Mouse (Mus musculus): ENCODE measurements around the gene Eif5.
"Not testable (repeated sequence)": the region's sequence is repeated elsewhere in the genome, so short reads cannot be mapped to it uniquely, and the experiment has no call there.

The Eif5 gene

GRCm38 (mm10) chr12:111524469-111524868 is 13.3 kb upstream of the Eif5 start:
- no peak for DNase-seq (ENCODE audit: extremely low read depth, low read depth, low spot score)

DNA sequence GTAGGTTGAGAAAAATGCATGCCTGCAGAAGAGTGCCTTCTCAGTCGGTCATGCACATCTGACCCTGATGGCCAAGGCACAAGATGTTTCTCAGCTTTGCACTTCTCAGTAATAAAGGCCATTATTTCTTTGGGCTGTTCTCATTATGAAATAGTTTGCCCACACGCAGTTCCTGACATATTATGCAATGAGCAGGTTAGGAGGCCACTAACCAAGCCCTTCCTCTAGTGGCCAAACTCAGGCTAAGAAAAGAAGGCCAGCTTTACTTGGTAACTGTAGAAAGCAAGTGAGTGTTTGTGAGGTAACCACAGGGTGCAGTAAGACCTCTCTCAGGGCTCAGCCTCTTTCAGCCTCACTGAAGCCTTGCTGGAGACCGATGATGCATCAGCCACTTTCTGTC is 12.9 kb upstream of the Eif5 start:
- DNase-seq (ENCODE audit: extremely low read depth, low read depth, low spot score): peak; percentile 62

DNA sequence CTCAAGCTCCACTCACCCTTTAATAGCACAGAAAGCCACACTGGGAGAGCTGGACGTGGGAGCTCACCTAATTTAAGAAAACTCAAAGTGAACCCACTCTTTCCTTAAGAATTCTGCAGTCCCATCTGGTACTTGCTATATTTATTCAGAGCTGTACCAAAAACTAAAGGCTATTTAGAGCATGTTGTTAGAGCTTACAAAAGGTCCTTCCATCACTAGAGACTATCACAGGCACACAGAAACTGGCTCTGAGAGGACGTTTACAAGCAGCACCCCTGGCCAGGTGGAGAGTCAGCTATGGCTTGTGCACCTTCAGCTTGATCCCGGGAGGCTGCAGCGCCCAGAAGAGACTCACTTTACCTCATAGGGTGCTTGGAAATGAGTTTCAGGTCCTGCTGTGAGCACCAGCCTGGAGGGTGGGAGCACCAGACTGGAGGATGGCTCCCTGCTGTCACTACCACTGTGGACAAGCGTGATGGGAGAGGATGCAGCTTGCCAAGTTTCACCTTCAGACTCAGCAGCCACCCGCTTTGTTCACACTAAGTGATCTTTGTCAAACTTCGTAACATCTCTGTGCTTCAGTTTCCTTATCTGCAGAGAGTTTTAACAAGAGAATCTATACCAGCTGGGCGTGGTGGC is 10.1 kb upstream of the Eif5 start:
- DNase-seq (ENCODE audit: extremely low read depth, low read depth, low spot score): no peak

DNA sequence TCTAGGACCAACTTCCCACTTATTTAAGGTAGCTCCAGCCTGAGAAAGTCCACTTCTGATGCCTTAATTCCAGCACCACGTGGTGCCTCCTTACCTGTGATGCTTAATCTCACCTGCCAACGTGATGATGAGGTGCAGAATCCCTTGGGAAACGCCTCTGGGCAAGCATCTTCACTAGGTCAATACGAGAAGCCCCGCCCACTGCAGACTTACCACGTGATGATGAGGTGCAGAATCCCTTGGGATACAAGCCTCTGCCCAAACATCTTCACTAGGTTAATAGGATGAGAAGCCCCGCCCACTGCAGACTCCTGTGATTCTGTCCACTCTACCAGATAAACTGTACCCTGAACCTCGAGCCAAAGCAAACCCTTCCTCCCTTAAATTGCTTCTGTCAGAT is 8.6 kb upstream of the Eif5 start:
- DNase-seq (ENCODE audit: extremely low read depth, low read depth, low spot score): no peak

- no peak for DNase-seq (ENCODE audit: extremely low read depth, low read depth, low spot score)
Measured at GRCm38 (mm10) chr12:111533096-111533794, 4.6 kb upstream of the Eif5 start.

DNA sequence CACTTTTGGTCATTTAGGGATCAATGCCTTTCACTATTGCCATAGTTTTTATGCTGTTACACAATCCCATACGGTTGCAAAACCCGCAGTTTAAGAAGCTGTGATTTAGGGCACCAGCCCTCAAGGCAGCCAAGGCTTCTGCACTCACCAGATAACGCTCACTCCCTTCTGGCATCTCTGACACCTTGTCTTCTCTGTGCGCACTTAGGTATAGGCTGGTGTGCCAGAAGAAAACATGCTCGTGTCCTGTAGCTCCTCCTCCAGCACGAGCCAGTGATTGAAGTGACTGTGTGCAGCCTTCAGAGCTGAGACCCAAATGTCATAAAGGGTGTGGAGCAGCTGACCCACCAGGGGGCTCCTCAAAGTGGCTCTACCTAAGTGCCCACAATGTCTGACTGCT is 2.5 kb upstream of the Eif5 start:
- DNase-seq (ENCODE audit: extremely low read depth, low read depth, low spot score): peak; percentile 87

DNA sequence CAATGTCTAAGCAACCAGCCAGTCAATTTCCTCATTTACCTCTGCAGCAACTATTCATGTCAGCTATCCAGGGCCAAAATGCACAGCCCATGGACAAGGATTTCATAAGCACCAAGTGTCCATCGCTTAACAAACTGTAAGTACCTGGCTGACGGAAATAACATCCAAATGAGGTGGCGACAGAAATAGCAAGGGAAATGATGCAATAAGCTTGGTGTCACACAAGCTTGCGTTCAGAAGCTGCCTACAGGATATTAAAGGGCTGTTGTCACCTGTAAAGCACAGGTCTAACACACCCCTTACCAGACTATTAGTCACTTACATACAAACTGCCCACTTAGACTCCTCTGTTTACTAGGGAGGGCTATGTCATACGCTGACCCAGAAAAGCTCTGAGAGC is 2.1 kb upstream of the Eif5 start:
- peak; percentile 94 for DNase-seq (ENCODE audit: extremely low read depth, low read depth, low spot score)

- DNase-seq (ENCODE audit: extremely low read depth, low read depth, low spot score): no peak
Measured at GRCm38 (mm10) chr12:111536746-111537145, 1.1 kb upstream of the Eif5 start.

- no peak for DNase-seq (ENCODE audit: extremely low read depth, low read depth, low spot score)
Measured at GRCm38 (mm10) chr12:111537341-111537740, 475 bp upstream of the Eif5 start.

DNA sequence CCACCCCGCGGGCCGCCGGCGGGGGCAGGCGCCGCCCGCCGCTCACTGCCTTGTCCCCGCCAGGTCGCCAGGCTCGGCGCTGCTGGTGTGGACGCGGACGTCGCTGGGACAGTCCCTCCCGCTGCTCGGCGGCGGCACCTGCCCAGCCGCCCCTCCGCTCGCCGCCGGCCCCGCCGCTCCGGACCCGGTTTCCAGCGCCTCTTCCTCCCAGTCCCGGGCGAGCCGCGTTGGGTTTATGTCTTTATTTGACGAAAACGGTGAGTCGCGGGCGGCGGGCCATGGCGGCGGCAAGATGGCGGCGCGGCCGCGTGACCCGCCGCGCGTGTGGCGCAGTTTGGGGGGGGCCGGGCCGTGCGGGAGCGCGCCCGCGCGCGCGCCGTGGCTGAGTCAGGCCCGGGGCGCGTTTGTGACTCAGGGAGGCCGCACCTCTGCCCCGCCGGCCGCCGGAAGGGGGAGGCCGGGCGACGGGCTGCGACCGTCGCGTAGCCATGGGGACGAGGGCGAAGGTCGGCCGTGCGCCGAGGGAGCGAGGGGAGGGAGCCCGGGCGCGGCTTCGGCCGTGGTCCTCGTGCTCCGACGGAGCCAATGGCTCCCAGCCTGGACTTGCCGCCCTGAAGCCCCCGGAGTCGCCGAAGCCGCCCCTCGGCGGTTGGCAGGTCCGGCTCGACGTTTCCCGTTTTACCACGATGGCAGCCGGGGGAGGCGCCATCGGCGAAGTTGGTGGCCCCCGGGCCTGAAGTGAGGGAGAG is 650 bp downstream of the Eif5 start:
- no peak for DNase-seq (ENCODE audit: extremely low read depth, low read depth, low spot score)

DNA sequence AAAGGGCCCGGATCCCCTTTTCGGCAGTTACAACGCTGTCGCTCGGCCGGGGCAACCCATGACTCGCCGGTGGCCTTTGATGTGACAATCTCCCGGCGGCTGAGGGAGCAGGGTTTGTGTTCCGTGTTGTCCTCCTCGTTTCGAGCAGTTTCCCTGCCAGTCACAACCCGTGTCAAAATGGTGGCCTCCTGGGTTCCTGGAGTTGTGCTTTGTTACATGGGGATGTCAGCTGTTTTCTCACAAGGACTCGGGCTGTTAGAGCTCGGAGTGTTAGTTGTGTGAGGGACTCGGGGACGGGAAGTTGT is 1.2 kb downstream of the Eif5 start:
- DNase-seq (ENCODE audit: extremely low read depth, low read depth, low spot score): no peak

GRCm38 (mm10) chr12:111547070-111547469 is 9.3 kb downstream of the Eif5 start:
- DNase-seq (ENCODE audit: extremely low read depth, low read depth, low spot score): no peak

DNA sequence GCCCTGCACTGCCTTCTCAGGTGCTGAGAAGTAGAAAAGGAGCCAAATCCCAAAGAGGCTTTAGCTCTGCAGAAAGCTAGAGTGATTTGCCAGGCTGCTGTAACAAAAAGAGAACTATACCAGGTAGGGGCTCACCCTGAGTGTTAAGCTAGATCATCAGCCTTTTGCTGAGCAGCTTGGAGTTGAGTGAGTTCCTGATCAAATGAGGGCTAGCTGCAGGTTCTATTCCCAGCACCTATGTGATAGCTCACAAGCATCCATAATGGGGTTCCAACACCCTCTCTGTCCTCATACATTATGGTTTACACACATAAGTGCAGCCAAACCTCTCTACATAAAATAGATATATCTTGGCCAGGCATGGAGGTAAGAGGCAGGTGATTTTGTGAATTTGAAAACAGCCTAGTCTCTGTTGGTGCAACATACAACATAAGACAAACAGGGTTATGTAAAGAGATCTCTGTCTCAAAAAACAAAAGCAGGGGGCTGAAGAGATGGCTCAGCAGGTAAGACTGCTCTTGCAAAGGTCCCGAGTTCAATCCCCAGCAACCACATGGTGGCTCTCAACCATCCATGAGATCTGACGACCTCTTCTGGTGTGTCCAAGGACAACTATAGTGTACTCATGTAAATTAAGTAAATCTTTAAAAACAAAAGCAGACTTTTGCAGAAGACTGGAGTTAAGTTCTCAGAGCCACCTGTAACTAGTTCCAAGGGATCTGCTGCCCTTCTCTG is 10.9 kb downstream of the Eif5 start:
- no peak for DNase-seq (ENCODE audit: extremely low read depth, low read depth, low spot score)

GRCm38 (mm10) chr12:111550679-111551078 is 12.9 kb downstream of the Eif5 start:
- DNase-seq (ENCODE audit: extremely low read depth, low read depth, low spot score): no peak

DNA sequence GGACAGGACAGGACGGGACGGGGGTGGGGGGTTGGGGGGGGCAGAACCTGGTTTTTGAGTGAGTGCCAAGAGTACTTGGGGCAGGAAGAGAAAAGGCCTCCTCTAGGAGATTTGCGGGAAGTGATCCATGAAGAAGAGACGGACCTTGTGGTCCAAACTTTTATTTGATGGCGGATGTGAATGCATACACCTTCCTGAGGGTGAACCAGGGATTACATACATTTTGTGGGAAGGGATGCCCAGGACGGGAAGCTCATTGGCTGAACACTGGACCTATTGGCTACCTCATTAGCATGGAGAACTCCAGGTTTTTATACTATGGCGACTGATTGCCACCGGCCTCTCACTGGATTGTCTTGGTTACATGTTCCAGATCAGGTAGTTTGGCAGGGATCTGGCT is 14.5 kb downstream of the Eif5 start:
- DNase-seq (ENCODE audit: extremely low read depth, low read depth, low spot score): no peak

- DNase-seq (ENCODE audit: extremely low read depth, low read depth, low spot score): no peak
Measured at GRCm38 (mm10) chr12:111555357-111555756, 17.5 kb downstream of the Eif5 start.

- not testable (repeated sequence) for DNase-seq (ENCODE audit: extremely low read depth, low read depth, low spot score)
Measured at GRCm38 (mm10) chr12:111555893-111556292, 18.1 kb downstream of the Eif5 start.

DNA sequence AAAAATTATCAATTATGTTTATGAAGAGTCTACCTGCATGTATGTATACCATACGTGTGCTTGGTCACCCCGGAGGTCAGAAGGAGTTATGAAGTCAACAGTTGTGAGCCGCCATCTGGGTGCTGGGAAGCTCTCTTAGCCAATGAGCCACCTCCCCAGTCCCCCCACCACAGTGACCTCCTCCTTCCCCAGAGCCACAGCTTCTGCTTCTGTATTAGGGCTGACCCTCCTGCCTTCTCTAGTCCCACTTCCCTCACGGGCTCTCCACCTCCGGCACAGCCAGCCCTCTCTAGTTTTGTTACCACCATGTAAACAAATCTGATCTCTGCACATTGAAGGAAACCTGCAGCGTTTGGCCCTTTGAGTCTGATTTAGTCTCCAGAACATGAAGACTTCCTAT is 19.7 kb downstream of the Eif5 start:
- DNase-seq (ENCODE audit: extremely low read depth, low read depth, low spot score): no peak

DNA sequence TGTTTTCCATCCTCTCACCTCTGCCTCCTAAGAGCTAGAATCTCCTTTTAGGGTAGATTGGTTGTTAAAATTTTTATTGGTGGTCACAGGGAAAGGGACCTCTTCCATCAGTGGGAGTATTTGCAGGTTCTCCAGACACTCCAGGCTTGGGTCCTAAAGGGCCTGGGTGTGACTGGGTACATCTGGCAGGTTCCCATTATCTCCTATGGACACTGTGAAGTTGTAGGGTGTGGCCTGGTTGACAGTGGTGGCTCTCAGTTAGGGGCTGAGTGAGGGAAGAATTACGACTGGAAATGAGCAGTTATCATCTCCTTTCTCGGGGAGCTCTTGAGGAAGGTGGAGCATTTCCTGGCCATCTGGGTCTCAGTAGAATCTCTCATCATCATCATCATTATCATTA is 20.8 kb downstream of the Eif5 start:
- no peak for DNase-seq (ENCODE audit: extremely low read depth, low read depth, low spot score)

- no peak for DNase-seq (ENCODE audit: extremely low read depth, low read depth, low spot score)
Measured at GRCm38 (mm10) chr12:111559647-111560258, 21.9 kb downstream of the Eif5 start.

DNA sequence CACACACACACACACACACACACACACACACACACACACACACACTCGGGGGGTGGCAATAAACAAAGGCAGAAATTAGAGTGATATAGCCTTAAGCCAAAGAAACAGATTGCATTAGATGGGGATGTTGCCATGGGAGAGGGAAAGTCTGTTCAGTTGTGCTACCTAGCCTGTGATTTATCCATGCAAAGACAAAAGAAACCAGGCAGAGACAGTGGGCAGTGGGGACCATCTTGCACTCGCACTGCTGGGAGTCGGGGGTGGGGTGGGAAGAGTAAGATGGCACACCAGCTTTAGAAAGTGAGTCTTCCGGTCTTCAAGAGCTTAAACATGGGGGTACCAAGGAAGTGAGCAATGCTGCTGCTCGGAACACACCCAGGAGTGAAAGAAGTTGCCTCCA is 22.5 kb downstream of the Eif5 start:
- DNase-seq (ENCODE audit: extremely low read depth, low read depth, low spot score): no peak
